Mouse (Mus musculus): Measurements from ENCODE around the gene 1700029P11Rik.

1700029P11Rik gene

DNA sequence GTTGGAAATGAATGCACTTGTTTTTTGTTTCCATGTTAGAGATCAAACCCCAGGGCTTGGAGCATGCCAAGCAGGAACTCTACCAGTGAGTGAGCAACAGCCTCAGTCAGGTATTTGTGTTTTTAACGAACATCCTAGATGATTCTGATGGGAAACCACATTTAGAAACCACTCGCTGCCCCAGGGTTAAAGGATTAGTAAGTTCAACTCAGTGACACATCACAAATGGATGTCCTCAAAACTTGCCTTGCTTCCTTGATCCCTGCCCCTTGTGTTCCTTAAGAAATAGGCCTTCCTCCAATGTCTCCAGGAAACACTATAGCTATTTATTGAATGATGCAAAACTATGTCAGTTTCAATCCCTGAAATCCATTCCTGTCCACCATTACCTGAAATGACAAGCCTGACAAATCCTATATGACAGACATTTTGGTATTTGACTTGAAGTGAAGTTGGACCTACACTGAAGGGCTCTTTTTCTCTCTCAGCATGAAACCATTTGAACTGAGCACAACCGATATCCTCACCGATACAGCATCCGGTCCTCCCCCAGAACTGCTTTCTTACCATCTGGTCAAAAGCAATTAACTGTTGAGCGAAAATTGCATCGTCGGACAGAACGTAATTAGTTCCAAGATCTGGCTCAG is 34.5 kb downstream of the 1700029P11Rik start:
- no peak for DNase-seq (ENCODE audit: low read depth, low spot score)

DNA sequence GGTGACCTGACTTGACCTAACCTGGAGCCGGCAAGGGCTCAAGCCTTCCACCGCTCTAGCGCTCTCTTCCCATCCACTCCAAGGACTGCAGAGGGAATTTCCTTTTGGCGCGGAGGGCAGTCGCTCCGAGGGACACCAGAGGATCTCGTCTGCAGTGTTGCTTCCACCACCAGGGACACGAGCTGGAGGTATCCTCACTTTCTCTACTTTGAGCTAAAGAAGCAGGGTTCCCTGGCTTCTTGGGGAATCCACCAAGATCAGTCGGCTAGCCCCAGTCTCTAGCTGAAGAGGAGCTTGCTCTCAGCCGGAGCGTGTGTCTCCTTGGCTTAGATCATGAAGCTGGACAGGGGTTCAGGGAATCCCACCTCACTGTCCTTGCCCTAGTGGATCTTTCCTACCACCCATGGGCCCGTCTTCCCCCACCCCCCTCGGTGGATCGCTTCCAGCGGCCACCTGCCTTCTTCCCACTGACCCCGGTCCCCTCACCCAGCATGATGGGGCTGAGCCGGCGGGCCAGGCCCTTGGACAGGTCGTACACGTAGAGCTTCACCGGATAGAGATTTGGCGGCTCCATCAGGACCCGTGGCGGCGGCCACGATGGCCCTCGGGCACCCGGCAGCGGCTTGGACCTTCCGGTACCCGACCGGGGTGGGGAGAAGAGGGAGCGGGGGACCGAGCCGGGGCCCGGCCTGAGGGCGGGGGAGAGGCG is 35.2 kb downstream of the 1700029P11Rik start:
- no peak for DNase-seq (ENCODE audit: low read depth, low spot score)

DNA sequence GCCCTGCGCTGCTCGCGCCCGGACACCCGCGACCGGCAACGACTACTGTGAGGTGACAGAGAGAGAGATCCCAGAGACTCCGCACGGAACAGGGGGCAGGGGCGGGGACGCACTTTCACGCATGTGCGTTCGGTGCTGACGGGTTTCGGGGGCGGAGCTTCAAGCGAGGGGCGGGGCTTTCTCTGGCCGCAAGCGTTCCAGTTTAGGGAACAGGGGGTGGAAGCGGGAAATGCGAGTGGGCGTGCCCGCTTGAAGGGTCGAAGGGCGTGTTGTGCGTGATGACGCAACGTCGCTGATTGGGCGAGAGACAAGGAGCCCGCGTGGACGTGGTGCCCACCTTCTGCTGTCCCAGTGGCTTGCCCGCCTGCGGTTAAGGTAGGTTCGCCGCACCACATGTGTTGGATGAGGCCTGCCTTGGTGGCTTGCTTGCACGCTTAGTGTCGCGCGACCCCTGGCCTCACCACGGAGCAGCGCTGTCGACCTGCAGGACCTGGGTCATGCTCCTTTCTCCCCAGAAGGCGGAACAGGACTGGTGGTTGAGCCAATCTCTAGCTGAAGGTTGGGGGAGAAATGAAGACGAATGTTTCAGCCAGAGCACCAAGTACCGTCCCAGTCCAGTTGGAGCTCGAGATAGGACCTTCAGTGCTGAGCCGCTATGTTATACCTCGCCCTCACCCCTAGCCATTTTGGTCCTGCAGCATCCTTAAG is 35.9 kb downstream of the 1700029P11Rik start:
- peak; percentile 96 for DNase-seq (ENCODE audit: low read depth, low spot score)

DNA sequence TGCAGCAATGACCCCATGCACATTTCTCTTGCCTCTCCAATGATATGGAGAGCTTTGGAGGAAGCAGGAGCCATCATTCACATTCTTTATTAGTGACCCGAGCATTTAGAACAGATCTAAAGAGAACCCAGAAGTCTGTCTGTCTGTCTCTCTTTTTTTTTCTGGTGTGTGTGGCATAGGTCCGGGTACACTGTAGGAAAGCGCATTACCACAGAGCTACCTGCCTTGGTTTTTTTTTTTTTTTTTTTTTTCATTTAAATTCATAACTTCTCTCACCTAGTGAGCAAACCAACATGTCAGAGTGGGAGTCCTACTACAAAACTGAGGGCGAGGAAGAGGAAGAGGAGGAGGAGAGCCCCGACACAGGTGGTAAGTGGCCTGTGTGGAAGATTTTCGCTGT is 36.5 kb downstream of the 1700029P11Rik start:
- no peak for DNase-seq (ENCODE audit: low read depth, low spot score)

DNA sequence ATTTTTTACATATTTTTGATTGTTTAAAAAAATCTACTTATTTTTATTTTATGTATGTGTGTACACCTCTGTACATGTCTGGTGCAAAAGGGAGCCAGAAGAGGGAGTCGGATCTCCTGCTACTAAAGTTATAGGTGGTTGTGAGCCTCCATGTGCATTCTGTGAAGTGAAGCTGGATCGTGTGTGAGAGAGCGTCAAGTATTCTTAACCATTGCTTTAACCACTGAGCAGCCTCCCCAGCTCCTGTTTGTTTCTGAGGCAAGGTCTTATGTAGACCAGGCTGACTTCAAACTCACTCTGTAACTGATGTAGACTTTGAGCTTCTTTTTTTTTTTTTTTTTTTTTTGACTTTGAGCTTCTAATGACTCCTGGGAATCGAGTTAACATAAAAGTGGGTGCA is 37.1 kb downstream of the 1700029P11Rik start:
- no peak for DNase-seq (ENCODE audit: low read depth, low spot score)

GRCm38 (mm10) chr15:82019288-82019687 is 38.9 kb downstream of the 1700029P11Rik start:
- DNase-seq (ENCODE audit: low read depth, low spot score), result no peak

GRCm38 (mm10) chr15:82022535-82023088 is 42.3 kb downstream of the 1700029P11Rik start:
- DNase-seq (ENCODE audit: low read depth, low spot score), result no peak

DNA sequence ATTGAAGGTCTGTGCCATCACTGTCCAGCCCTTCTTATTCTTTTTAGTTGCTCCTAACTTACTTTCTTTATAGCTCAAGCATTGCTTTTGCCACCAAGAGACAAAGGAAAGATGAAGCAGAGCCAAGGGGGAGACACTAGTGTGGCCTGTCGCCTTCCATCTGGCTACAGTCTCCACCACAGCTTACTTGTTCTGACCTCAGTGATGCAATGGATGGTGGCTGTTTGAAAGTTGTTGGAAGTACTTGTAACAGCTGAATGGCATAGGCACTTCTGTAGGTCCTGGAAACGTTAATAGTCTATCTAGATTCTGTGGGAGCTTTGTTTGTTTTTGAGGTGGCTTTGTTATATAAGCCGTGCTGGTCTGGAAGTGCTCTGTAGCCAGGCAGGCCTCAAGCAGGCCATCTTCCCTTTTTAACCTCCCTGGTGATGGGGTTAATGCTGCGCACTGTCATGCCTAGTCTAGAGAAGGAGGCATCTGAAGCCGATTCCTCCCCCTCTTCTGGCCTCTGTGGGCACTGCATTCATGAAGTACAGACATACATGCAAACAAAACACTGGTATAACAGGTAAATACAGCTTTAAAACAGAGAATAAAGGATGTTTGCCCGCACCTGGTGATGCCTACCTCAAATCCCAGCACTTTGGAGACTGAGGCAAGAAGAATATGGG is 43.8 kb downstream of the 1700029P11Rik start:
- DNase-seq (ENCODE audit: low read depth, low spot score), result no peak

DNA sequence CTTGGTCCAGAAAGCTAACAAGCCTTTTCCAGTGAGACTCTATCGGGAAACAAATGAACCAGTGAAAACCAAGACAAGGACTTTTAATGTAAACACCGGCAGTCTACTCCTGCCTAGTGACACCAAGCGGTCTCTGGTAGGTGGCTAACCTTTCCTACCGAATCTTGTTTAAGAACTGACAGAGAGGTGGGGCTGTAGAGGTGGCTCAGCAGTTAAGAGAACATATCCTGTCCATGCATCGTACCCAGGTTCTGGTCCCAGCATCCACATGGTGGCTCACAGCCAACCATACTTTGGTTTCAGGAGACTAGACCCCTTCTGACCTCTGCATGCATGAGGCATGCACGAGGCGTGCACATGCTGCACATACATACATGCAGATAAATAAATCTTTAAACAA is 46.9 kb downstream of the 1700029P11Rik start:
- DNase-seq (ENCODE audit: low read depth, low spot score), result no peak

GRCm38 (mm10) chr15:82027726-82028125 is 47.4 kb downstream of the 1700029P11Rik start:
- no peak for DNase-seq (ENCODE audit: low read depth, low spot score)

Measured in WW6 (cell line).